Mouse (Mus musculus): ENCODE results near the gene Pnpla8. TPM values are rescaled to one million over a fixed set of nuclear protein-coding genes. Genes with fewer than 3 reads are reported as not detected.

The Pnpla8 gene
- polyA plus RNA-seq, 1 experiment, result 13.9 TPM

- H3ac ChIP-seq (ENCODE audit: control insufficient read depth, insufficient read length), result no peak overlapping the region
- TF ChIP-seq POLR2A (IDR thresholded peaks at IDR 0.05; ENCODE audit: insufficient read length, low read depth), result no peak
- no peaks in the 10 kb centered on the region for H3K27me3 ChIP-seq (ENCODE audit: control insufficient read depth, insufficient read depth, insufficient read length)
- H3K36me3 ChIP-seq (ENCODE audit: control insufficient read depth, insufficient read depth), result no peaks in the 10 kb centered on the region
- H3K4me3 ChIP-seq, result no peak overlapping the region
- no peak overlapping the region for H3K4me2 ChIP-seq (ENCODE audit: low read depth)
- no peaks in the 10 kb centered on the region for H3K79me2 ChIP-seq (ENCODE audit: control insufficient read depth, insufficient read depth)
Observed at GRCm38 (mm10) chr12:44345251-44345650, 124.1 kb downstream of the Pnpla8 start.

DNA sequence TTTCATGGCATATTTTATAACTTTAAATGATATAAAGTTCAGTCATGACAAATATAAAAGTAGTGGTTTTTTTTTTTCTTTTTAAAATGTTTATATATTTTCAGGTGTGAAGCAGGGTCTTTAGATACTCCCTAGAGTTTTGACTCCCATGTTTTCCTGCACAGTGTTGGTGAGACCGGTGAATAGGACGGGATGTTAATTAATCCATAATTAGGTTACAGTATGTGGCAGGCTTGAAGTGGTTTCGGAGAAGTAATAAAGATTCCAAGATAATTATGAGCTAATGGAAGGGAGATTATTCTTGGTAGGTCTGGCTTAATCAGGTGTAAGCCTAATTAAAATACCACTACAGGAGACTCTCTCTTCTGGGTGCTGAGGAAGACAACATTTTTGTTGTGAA, 125.0 kb downstream of the Pnpla8 start:
- Histone ChIP-seq H3ac (ENCODE audit: control insufficient read depth, insufficient read length) (no peak overlapping the region), H3K4me3 (no peak overlapping the region), H3K36me3 (ENCODE audit: control insufficient read depth, insufficient read depth) (no peaks in the 10 kb centered on the region), H3K27me3 (ENCODE audit: control insufficient read depth, insufficient read depth, insufficient read length) (no peaks in the 10 kb centered on the region), H3K79me2 (ENCODE audit: control insufficient read depth, insufficient read depth) (no peaks in the 10 kb centered on the region), H3K4me2 (ENCODE audit: low read depth) (no peak overlapping the region)
- no peak for TF ChIP-seq MAX (IDR thresholded peaks at IDR 0.05; ENCODE audit: low read depth)
- no peak for TF ChIP-seq TCF3 (IDR thresholded peaks at IDR 0.05; ENCODE audit: insufficient read length, low read depth)
- TF ChIP-seq REST (IDR thresholded peaks at IDR 0.05; ENCODE audit: insufficient read depth, insufficient read length), result no peak
- no peak for TF ChIP-seq CEBPB (IDR thresholded peaks at IDR 0.05; ENCODE audit: insufficient read depth, poor library complexity, severe bottlenecking)
- TF ChIP-seq POLR2AphosphoS2 (IDR thresholded peaks at IDR 0.05; ENCODE audit: insufficient read length, low read depth), result no peak
- no peak for TF ChIP-seq TCF12 (IDR thresholded peaks at IDR 0.05; ENCODE audit: insufficient read depth, poor library complexity, severe bottlenecking)
- TF ChIP-seq MYOG (IDR thresholded peaks at IDR 0.05; ENCODE audit: control insufficient read depth in 1 of 3, insufficient read depth in 1 of 3, insufficient read length in 2 of 3, low read depth in 2 of 3), result no peak
- no peak for TF ChIP-seq POLR2A (IDR thresholded peaks at IDR 0.05; ENCODE audit: insufficient read length, low read depth)
- no peak for TF ChIP-seq E2F4 (IDR thresholded peaks at IDR 0.05; ENCODE audit: insufficient read depth)
- TF ChIP-seq SRF (IDR thresholded peaks at IDR 0.05; ENCODE audit: control insufficient read depth, insufficient read length, low read depth), result no peak
- no peak for TF ChIP-seq MYOD1 (IDR thresholded peaks at IDR 0.05; ENCODE audit: control insufficient read depth in 1 of 3, insufficient read length in 2 of 3, low read depth in 2 of 3)
- no peak for TF ChIP-seq USF1 (IDR thresholded peaks at IDR 0.05; ENCODE audit: low read depth)

- Histone ChIP-seq H3K27me3 (ENCODE audit: control insufficient read depth, insufficient read depth, insufficient read length) (no peaks in the 10 kb centered on the region), H3K79me2 (ENCODE audit: control insufficient read depth, insufficient read depth) (no peaks in the 10 kb centered on the region), H3K36me3 (ENCODE audit: control insufficient read depth, insufficient read depth) (no peaks in the 10 kb centered on the region), H3K4me3 (no peak overlapping the region), H3K4me2 (ENCODE audit: low read depth) (no peak overlapping the region), H3ac (ENCODE audit: control insufficient read depth, insufficient read length) (no peak overlapping the region)
- TF ChIP-seq REST (IDR thresholded peaks at IDR 0.05; ENCODE audit: insufficient read depth, insufficient read length), result no peak
- TF ChIP-seq MAX (IDR thresholded peaks at IDR 0.05; ENCODE audit: low read depth), result no peak
- no peak for TF ChIP-seq MYOG (IDR thresholded peaks at IDR 0.05; ENCODE audit: control insufficient read depth in 1 of 3, insufficient read depth in 1 of 3, insufficient read length in 2 of 3, low read depth in 2 of 3)
- TF ChIP-seq TCF3 (IDR thresholded peaks at IDR 0.05; ENCODE audit: insufficient read length, low read depth), result no peak
- no peak for TF ChIP-seq MYOD1 (IDR thresholded peaks at IDR 0.05; ENCODE audit: control insufficient read depth in 1 of 3, insufficient read length in 2 of 3, low read depth in 2 of 3)
- TF ChIP-seq TCF12 (IDR thresholded peaks at IDR 0.05; ENCODE audit: insufficient read depth, poor library complexity, severe bottlenecking), result no peak
- TF ChIP-seq SRF (IDR thresholded peaks at IDR 0.05; ENCODE audit: control insufficient read depth, insufficient read length, low read depth), result no peak
- TF ChIP-seq CEBPB (IDR thresholded peaks at IDR 0.05; ENCODE audit: insufficient read depth, poor library complexity, severe bottlenecking), result no peak
- no peak for TF ChIP-seq E2F4 (IDR thresholded peaks at IDR 0.05; ENCODE audit: insufficient read depth)
- no peak for TF ChIP-seq POLR2AphosphoS2 (IDR thresholded peaks at IDR 0.05; ENCODE audit: insufficient read length, low read depth)
- no peak for TF ChIP-seq POLR2A (IDR thresholded peaks at IDR 0.05; ENCODE audit: insufficient read length, low read depth)
- no peak for TF ChIP-seq USF1 (IDR thresholded peaks at IDR 0.05; ENCODE audit: low read depth)
Observed at GRCm38 (mm10) chr12:44355116-44355515, 133.9 kb downstream of the Pnpla8 start.

DNA sequence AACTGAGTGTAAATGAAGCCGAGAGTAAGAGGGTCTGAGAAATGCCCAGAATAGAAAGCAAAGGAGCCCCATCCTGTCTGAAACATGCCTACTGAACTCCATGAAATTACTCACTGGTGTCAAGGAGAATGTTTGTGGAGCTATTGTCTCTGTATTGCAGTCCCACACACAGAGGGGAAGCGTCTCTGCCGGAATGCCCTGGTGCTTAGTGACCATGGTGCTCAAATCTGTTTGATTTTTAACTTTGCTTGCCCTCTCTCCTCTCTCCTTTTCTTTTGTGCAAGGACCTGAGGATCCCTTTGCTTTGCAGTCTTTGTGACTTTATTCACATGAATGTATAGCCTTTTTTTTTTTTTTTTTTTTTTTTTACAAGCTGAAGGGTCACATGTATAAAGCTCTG, 136.3 kb downstream of the Pnpla8 start:
- Histone ChIP-seq H3K36me3 (ENCODE audit: control insufficient read depth, insufficient read depth) (no peaks in the 10 kb centered on the region), H3K4me2 (ENCODE audit: low read depth) (no peak overlapping the region), H3K4me3 (no peak overlapping the region), H3ac (ENCODE audit: control insufficient read depth, insufficient read length) (no peak overlapping the region), H3K27me3 (ENCODE audit: control insufficient read depth, insufficient read depth, insufficient read length) (no peaks in the 10 kb centered on the region), H3K79me2 (ENCODE audit: control insufficient read depth, insufficient read depth) (no peaks in the 10 kb centered on the region)
- TF ChIP-seq MAX (IDR thresholded peaks at IDR 0.05; ENCODE audit: low read depth) (no peak), USF1 (IDR thresholded peaks at IDR 0.05; ENCODE audit: low read depth) (no peak), TCF3 (IDR thresholded peaks at IDR 0.05; ENCODE audit: insufficient read length, low read depth) (no peak), CEBPB (IDR thresholded peaks at IDR 0.05; ENCODE audit: insufficient read depth, poor library complexity, severe bottlenecking) (no peak), TCF12 (IDR thresholded peaks at IDR 0.05; ENCODE audit: insufficient read depth, poor library complexity, severe bottlenecking) (no peak), E2F4 (IDR thresholded peaks at IDR 0.05; ENCODE audit: insufficient read depth) (no peak), SRF (IDR thresholded peaks at IDR 0.05; ENCODE audit: control insufficient read depth, insufficient read length, low read depth) (no peak), MYOG (IDR thresholded peaks at IDR 0.05; ENCODE audit: control insufficient read depth in 1 of 3, insufficient read depth in 1 of 3, insufficient read length in 2 of 3, low read depth in 2 of 3) (no peak), REST (IDR thresholded peaks at IDR 0.05; ENCODE audit: insufficient read depth, insufficient read length) (no peak), MYOD1 (IDR thresholded peaks at IDR 0.05; ENCODE audit: control insufficient read depth in 1 of 3, insufficient read length in 2 of 3, low read depth in 2 of 3) (no peak), POLR2AphosphoS2 (IDR thresholded peaks at IDR 0.05; ENCODE audit: insufficient read length, low read depth) (no peak), POLR2A (IDR thresholded peaks at IDR 0.05; ENCODE audit: insufficient read length, low read depth) (no peak)

DNA sequence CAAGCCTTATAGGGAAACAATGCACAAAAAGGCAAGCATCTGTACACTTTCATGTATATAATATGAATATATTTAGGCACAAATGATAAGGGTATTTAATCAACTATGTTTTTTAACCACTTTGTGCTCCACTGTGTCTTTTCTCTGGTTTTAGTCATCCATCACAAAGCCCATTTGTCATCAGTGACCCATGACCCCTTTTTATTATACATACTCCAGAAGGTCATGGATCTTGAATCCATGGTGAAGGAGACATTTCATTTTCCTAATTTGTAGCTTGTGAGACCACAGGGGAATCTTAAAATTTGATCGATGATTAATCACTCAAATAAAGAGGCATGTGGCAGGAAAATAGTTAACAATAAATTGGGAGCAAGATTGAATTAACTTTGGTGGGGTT, 136.7 kb downstream of the Pnpla8 start:
- Histone ChIP-seq H3K4me2 (ENCODE audit: low read depth) (no peak overlapping the region), H3K79me2 (ENCODE audit: control insufficient read depth, insufficient read depth) (no peaks in the 10 kb centered on the region), H3ac (ENCODE audit: control insufficient read depth, insufficient read length) (no peak overlapping the region), H3K4me3 (no peak overlapping the region), H3K27me3 (ENCODE audit: control insufficient read depth, insufficient read depth, insufficient read length) (no peaks in the 10 kb centered on the region), H3K36me3 (ENCODE audit: control insufficient read depth, insufficient read depth) (no peaks in the 10 kb centered on the region)
- TF ChIP-seq CEBPB (IDR thresholded peaks at IDR 0.05; ENCODE audit: insufficient read depth, poor library complexity, severe bottlenecking) (no peak), TCF3 (IDR thresholded peaks at IDR 0.05; ENCODE audit: insufficient read length, low read depth) (no peak), MAX (IDR thresholded peaks at IDR 0.05; ENCODE audit: low read depth) (no peak)
